Mouse (Mus musculus) skeletal muscle tissue, postnatal 0 days (tissue): Measurements from ENCODE around the gene Pdhb. TPM values are rescaled to one million over a fixed set of nuclear protein-coding genes. Genes with fewer than 3 reads are reported as not detected.

Experiments used
- polyA plus RNA-seq: library from polyadenylated mRNA; unstranded; fragments of >200 nt; fragmentation: Nextera tagmentation; extraction: Ambion mirVana; gene quantifications from 2 replicates; pipeline ENCODE4 v1.2.1, GENCODE M21; 2015

Pdhb gene
- polyA plus RNA-seq, result 552 and 582 TPM in 2 replicates

GRCm38 (mm10) chr14:8172507-8173410, at the start of gene Pdhb:
Pdhb (minus strand) TSS chr14:8173025.

DNA sequence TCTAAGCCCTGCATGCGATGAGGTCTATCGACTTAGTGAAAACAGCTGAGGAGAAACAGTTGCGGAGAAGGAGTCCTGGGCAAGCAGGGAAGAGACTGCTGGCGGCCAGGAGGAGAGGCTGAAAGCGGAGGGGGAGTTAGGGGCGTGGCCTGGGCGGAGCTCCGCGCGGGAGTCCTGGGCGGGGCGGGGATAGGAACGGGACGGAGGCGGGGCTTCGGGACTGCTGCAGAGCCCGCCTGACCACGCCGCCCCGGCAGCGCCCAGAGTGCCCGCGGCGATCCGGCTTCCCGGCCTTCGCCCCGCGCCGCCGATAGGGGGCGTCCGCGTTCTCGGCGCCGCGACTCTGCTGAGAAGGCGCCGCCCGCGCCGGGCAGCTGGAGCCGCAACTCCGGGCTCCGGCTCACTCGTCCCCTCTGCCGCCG, 41.0 kb upstream of the Pdhb start, which contains the start of gene Kctd6:
Gene Kctd6, plus strand, starts transcription at position 338 of the 422 bp plus-strand sequence.

Other genes with a start within 250 kb of the Pdhb start
- not detected in 2 replicates for gene Gm45521, start 215.7 kb downstream of the Pdhb start, polyA plus RNA-seq
- gene Dnase1l3, start 178.5 kb downstream of the Pdhb start, polyA plus RNA-seq, result 0.57 and 0.63 TPM in 2 replicates
- 3.7 and 5.6 TPM in 2 replicates for gene Abhd6, start 170.1 kb downstream of the Pdhb start, polyA plus RNA-seq
- 35.5 and 36.0 TPM in 2 replicates for gene Rpp14, start 92.7 kb downstream of the Pdhb start, polyA plus RNA-seq
- 18.4 and 21.3 TPM in 2 replicates for gene Pxk, start 74.8 kb downstream of the Pdhb start, polyA plus RNA-seq
- gene Kctd6, start 41.1 kb upstream of the Pdhb start, polyA plus RNA-seq, result 8.6 and 11.3 TPM in 2 replicates
- 0.05 and 0.24 TPM in 2 replicates for gene Acox2, start 86.3 kb upstream of the Pdhb start, polyA plus RNA-seq
- gene Fam107a, start 145.0 kb upstream of the Pdhb start, polyA plus RNA-seq, result 0.17 and 0.26 TPM in 2 replicates
- not detected in 2 replicates for gene Oit1, start 205.7 kb upstream of the Pdhb start, polyA plus RNA-seq